Comparison of ENCODE assay signal across 22 mouse cellular contexts in genomic region chr1:169932122-169932746, GRCm38 (mm10). TPM values are rescaled to one million over a fixed set of nuclear protein-coding genes. Genes with fewer than 3 reads are reported as not detected.
A peak's percentile ranks its signal among the peaks of the same experiment; 100 is the strongest.
DNase-seq lines count a peak whose midpoint lies in the region; ATAC-seq lines count a peak whose summit lies in the region.
"Had no signal": no experiment of that assay in that cellular context is flagged by ENCODE, and none has a peak within 500 bp of the region (broad histone marks: within the 10 kb centered on the region; RNA-seq: fewer than 3 reads in every experiment).

No protein-coding gene starts in this region.

- H3K27me3 ChIP-seq in embryonic facial prominence, embryonic 14.5 days (replicated peaks; ENCODE audit: control insufficient read depth, insufficient read depth, low read length): no peaks in the 10 kb centered on the region
- 0 out of 2 replicates have a peak, but pooled peaks cover 8% of the 10 kb centered on the region for H3K27me3 ChIP-seq in embryonic facial prominence, embryonic 10.5 days (replicated peaks; ENCODE audit: low read depth, poor library complexity, severe bottlenecking)
- no peaks in the 10 kb centered on the region for H3K27me3 ChIP-seq in hindbrain, embryonic 14.5 days (ENCODE audit: control insufficient read depth, insufficient read depth, low read length)
- no peaks in the 10 kb centered on the region for H3K27me3 ChIP-seq in hindbrain, embryonic 12.5 days
- no peaks in the 10 kb centered on the region for H3K27me3 ChIP-seq in midbrain, embryonic 14.5 days (ENCODE audit: control insufficient read depth, insufficient read depth, low read length)
- no peaks in the 10 kb centered on the region for H3K27me3 ChIP-seq in midbrain, embryonic 11.5 days (ENCODE audit: control insufficient read depth, insufficient read depth, low read length)
- H3K27me3 ChIP-seq: limb, embryonic 15.5 days had no signal

- no peaks in the 10 kb centered on the region for H3K9me3 ChIP-seq in embryonic facial prominence, embryonic 14.5 days (ENCODE audit: control insufficient read depth, low read length)
- no peaks in the 10 kb centered on the region for H3K9me3 ChIP-seq in embryonic facial prominence, embryonic 10.5 days
- no peaks in the 10 kb centered on the region for H3K9me3 ChIP-seq in hindbrain, embryonic 14.5 days (ENCODE audit: control insufficient read depth, low read length)
- no peaks in the 10 kb centered on the region for H3K9me3 ChIP-seq in hindbrain, embryonic 12.5 days (replicated peaks)
- H3K9me3 ChIP-seq in midbrain, embryonic 14.5 days (ENCODE audit: control insufficient read depth, low read length): no peaks in the 10 kb centered on the region
- no peaks in the 10 kb centered on the region for H3K9me3 ChIP-seq in midbrain, embryonic 11.5 days (ENCODE audit: control insufficient read depth, low read length)
- H3K9me3 ChIP-seq: limb, embryonic 15.5 days had no signal

- DNase-seq in embryonic facial prominence, embryonic 14.5 days (ENCODE audit: low spot score): no peak
- DNase-seq in embryonic facial prominence, embryonic 10.5 days (ENCODE audit: low spot score): no peak
- no peak for DNase-seq in hindbrain, embryonic 14.5 days (ENCODE audit: low spot score)
- DNase-seq in midbrain, embryonic 14.5 days: peak; percentile 63
- no peak for DNase-seq in midbrain, embryonic 11.5 days (ENCODE audit: low spot score, missing footprints)
- DNase-seq in gastrocnemius, adult 8-10 months (ENCODE audit: low spot score in 2 of 2): no peak
- DNase-seq in adrenal gland, adult 2 months: no peak
- DNase-seq: adrenal gland, adult 8-10 months; cerebellum, adult 9-10 months; gastrocnemius, postnatal 10 days; heart, adult 2 months; kidney, adult 8-10 months; kidney, postnatal 14 days; lung, adult 2 months; right cerebral cortex, postnatal 4 days; thymus, postnatal 14 days had no signal

- WGBS in embryonic facial prominence, embryonic 14.5 days: 61% methylated on average over 7 of the region's 7 CpGs
- WGBS in embryonic facial prominence, embryonic 10.5 days: 81% methylated on average over 7 of the region's 7 CpGs
- WGBS in hindbrain, embryonic 14.5 days: 58% methylated on average over 7 of the region's 7 CpGs
- WGBS in hindbrain, embryonic 12.5 days: 72% methylated on average over 7 of the region's 7 CpGs
- 41% methylated on average over 7 of the region's 7 CpGs for WGBS in midbrain, embryonic 14.5 days
- WGBS in midbrain, embryonic 11.5 days: 67% methylated on average over 7 of the region's 7 CpGs

- H3K27ac ChIP-seq in embryonic facial prominence, embryonic 14.5 days (replicated peaks; ENCODE audit: low read depth, low read length): no peak overlapping the region
- no peak overlapping the region for H3K27ac ChIP-seq in embryonic facial prominence, embryonic 10.5 days (replicated peaks)
- peak overlapping the region; percentile 26; the same call in 1 of the 2 replicates for H3K27ac ChIP-seq in hindbrain, embryonic 14.5 days
- H3K27ac ChIP-seq in hindbrain, embryonic 12.5 days: no peak overlapping the region
- peak overlapping the region; percentile 32; the same call in 1 of the 2 replicates for H3K27ac ChIP-seq in midbrain, embryonic 14.5 days (replicated peaks; ENCODE audit: low read depth, low read length)
- H3K27ac ChIP-seq in midbrain, embryonic 11.5 days (ENCODE audit: low read depth, low read length): no peak overlapping the region
- H3K27ac ChIP-seq: heart, adult 2 months; limb, embryonic 15.5 days had no signal

- H3K4me2 ChIP-seq in embryonic facial prominence, embryonic 14.5 days (ENCODE audit: low read depth, low read length): no peak overlapping the region
- peak overlapping the region; percentile 15 for H3K4me2 ChIP-seq in hindbrain, embryonic 14.5 days (replicated peaks)
- H3K4me2 ChIP-seq in hindbrain, embryonic 12.5 days (replicated peaks): no peak overlapping the region
- no peak overlapping the region for H3K4me2 ChIP-seq in midbrain, embryonic 14.5 days (ENCODE audit: low read length)
- no peak overlapping the region for H3K4me2 ChIP-seq in midbrain, embryonic 11.5 days
- H3K4me2 ChIP-seq: limb, embryonic 15.5 days had no signal

- no peaks in the 10 kb centered on the region for H3K36me3 ChIP-seq in embryonic facial prominence, embryonic 14.5 days (ENCODE audit: control insufficient read depth, insufficient read depth, low read length)
- no peaks in the 10 kb centered on the region for H3K36me3 ChIP-seq in embryonic facial prominence, embryonic 10.5 days (replicated peaks)
- no peaks in the 10 kb centered on the region for H3K36me3 ChIP-seq in hindbrain, embryonic 14.5 days (replicated peaks; ENCODE audit: control insufficient read depth, insufficient read depth)
- no peaks in the 10 kb centered on the region for H3K36me3 ChIP-seq in hindbrain, embryonic 12.5 days
- H3K36me3 ChIP-seq in midbrain, embryonic 14.5 days (ENCODE audit: control insufficient read depth, insufficient read depth, low read length): no peaks in the 10 kb centered on the region
- H3K36me3 ChIP-seq in midbrain, embryonic 11.5 days (ENCODE audit: control insufficient read depth, insufficient read depth, low read length): no peaks in the 10 kb centered on the region
- H3K36me3 ChIP-seq: limb, embryonic 15.5 days had no signal

- H3K9ac ChIP-seq in embryonic facial prominence, embryonic 14.5 days (ENCODE audit: low read depth, low read length): no peak overlapping the region
- 0 out of 2 replicates have a peak overlapping the region, but pooled peaks have one; percentile 10 for H3K9ac ChIP-seq in hindbrain, embryonic 14.5 days
- no peak overlapping the region for H3K9ac ChIP-seq in hindbrain, embryonic 12.5 days
- H3K9ac ChIP-seq in midbrain, embryonic 14.5 days (replicated peaks; ENCODE audit: low read length): no peak overlapping the region
- H3K9ac ChIP-seq in midbrain, embryonic 11.5 days (ENCODE audit: low read length): no peak overlapping the region
- H3K9ac ChIP-seq: limb, embryonic 15.5 days had no signal

- ATAC-seq in embryonic facial prominence, embryonic 14.5 days (ENCODE audit: low read depth): peak; percentile 56; the same call in 1 of the 2 replicates
- ATAC-seq in hindbrain, embryonic 14.5 days (ENCODE audit: low FRiP score): no peak
- ATAC-seq in hindbrain, embryonic 12.5 days (ENCODE audit: low FRiP score): no peak
- ATAC-seq in midbrain, embryonic 14.5 days (ENCODE audit: low FRiP score, low TSS enrichment): no peak
- ATAC-seq in midbrain, embryonic 11.5 days (ENCODE audit: low FRiP score): no peak

- no peak overlapping the region for H3K4me3 ChIP-seq in embryonic facial prominence, embryonic 14.5 days (ENCODE audit: low read depth, low read length)
- H3K4me3 ChIP-seq in embryonic facial prominence, embryonic 10.5 days: no peak overlapping the region
- no peak overlapping the region for H3K4me3 ChIP-seq in hindbrain, embryonic 14.5 days (replicated peaks; ENCODE audit: low read length)
- H3K4me3 ChIP-seq in hindbrain, embryonic 12.5 days: no peak overlapping the region
- no peak overlapping the region for H3K4me3 ChIP-seq in midbrain, embryonic 14.5 days (replicated peaks; ENCODE audit: low read depth, low read length)
- H3K4me3 ChIP-seq in midbrain, embryonic 11.5 days (ENCODE audit: low read depth, low read length): no peak overlapping the region
- H3K4me3 ChIP-seq: erythroblast, embryonic 14.5 days; heart, adult 2 months; limb, embryonic 15.5 days had no signal

- peaks cover 7% of the 10 kb centered on the region; the same call in 1 of the 2 replicates for H3K4me1 ChIP-seq in embryonic facial prominence, embryonic 14.5 days (ENCODE audit: control insufficient read depth, insufficient read depth, low read length)
- peaks cover 24% of the 10 kb centered on the region for H3K4me1 ChIP-seq in embryonic facial prominence, embryonic 10.5 days
- H3K4me1 ChIP-seq in hindbrain, embryonic 14.5 days (replicated peaks; ENCODE audit: control insufficient read depth, insufficient read depth, low read length): peaks cover 5% of the 10 kb centered on the region
- H3K4me1 ChIP-seq in hindbrain, embryonic 12.5 days: peaks cover 14% of the 10 kb centered on the region; the same call in 1 of the 2 replicates
- peaks cover 7% of the 10 kb centered on the region; the same call in 1 of the 2 replicates for H3K4me1 ChIP-seq in midbrain, embryonic 14.5 days (ENCODE audit: control insufficient read depth, insufficient read depth, low read length)
- H3K4me1 ChIP-seq in midbrain, embryonic 11.5 days (ENCODE audit: control insufficient read depth, insufficient read depth, low read length): peaks cover 21% of the 10 kb centered on the region

RNA-seq across cellular contexts. Expression of gene Ccdc190, which starts 3.8 kb away (rescaled TPM):
- 0.42 and 0.50 TPM in 2 replicates for polyA plus RNA-seq in embryonic facial prominence, embryonic 14.5 days (2014; fragmentation: Nextera tagmentation; extraction: Ambion mirVana)
- not detected in 2 replicates for polyA plus RNA-seq in embryonic facial prominence, embryonic 10.5 days (2016; fragmentation: Nextera tagmentation; extraction: Ambion mirVana)
- polyA plus RNA-seq in hindbrain, embryonic 14.5 days (2014; fragmentation: Nextera tagmentation; extraction: Ambion mirVana): 4.7 and 4.8 TPM in 2 replicates
- polyA plus RNA-seq in hindbrain, embryonic 12.5 days (2016; fragmentation: Nextera tagmentation; extraction: Ambion mirVana): 0.65 and 0.89 TPM in 2 replicates
- polyA plus RNA-seq in midbrain, embryonic 14.5 days (2014; fragmentation: Nextera tagmentation; extraction: Ambion mirVana): 3.4 and 4.7 TPM in 2 replicates
- polyA plus RNA-seq in midbrain, embryonic 11.5 days (2014; fragmentation: Nextera tagmentation; extraction: Ambion mirVana): 1.1 and 1.9 TPM in 2 replicates
- total RNA-seq in gastrocnemius, adult 8-10 months (2022): under 1 TPM in 1 of 4 experiments, not detected in 3; 0.16 TPM
- total RNA-seq in adrenal gland, adult 2 months (2021): under 1 TPM; 0.38 to 0.40 TPM
- not detected in 2 replicates for polyA plus RNA-seq in adrenal gland, adult 2 months (2012; rRNA removed)
- total RNA-seq: common myeloid progenitor, adult 5-6 weeks; gastrocnemius, postnatal 10 days; megakaryocyte-erythroid progenitor cell, adult 5-6 weeks had no signal
- polyA plus RNA-seq: erythroblast, embryonic 14.5 days; heart, postnatal 0 days had no signal

RNA-seq across cellular contexts. Expression of gene Hsd17b7, which starts 36.8 kb away (rescaled TPM):
- polyA plus RNA-seq in embryonic facial prominence, embryonic 14.5 days (2014; fragmentation: Nextera tagmentation; extraction: Ambion mirVana): 13.9 and 18.0 TPM in 2 replicates
- 23.4 and 24.7 TPM in 2 replicates for polyA plus RNA-seq in embryonic facial prominence, embryonic 10.5 days (2016; fragmentation: Nextera tagmentation; extraction: Ambion mirVana)
- 30.6 and 35.8 TPM in 2 replicates for polyA plus RNA-seq in hindbrain, embryonic 14.5 days (2014; fragmentation: Nextera tagmentation; extraction: Ambion mirVana)
- polyA plus RNA-seq in hindbrain, embryonic 12.5 days (2016; fragmentation: Nextera tagmentation; extraction: Ambion mirVana): 21.9 and 29.4 TPM in 2 replicates
- 21.6 and 22.4 TPM in 2 replicates for polyA plus RNA-seq in midbrain, embryonic 14.5 days (2014; fragmentation: Nextera tagmentation; extraction: Ambion mirVana)
- 20.2 and 21.5 TPM in 2 replicates for polyA plus RNA-seq in midbrain, embryonic 11.5 days (2014; fragmentation: Nextera tagmentation; extraction: Ambion mirVana)
- total RNA-seq in gastrocnemius, adult 8-10 months (2022): 10 to 100 TPM in 2 of 4 experiments, 1 to 10 TPM in 2; 8.9 to 15.5 (median 11.1) TPM
- 100 to 1,000 TPM in 1 of 2 experiments, 10 to 100 TPM in 1; 11.0 to 126 TPM for total RNA-seq in adrenal gland, adult 2 months (2021)
- polyA plus RNA-seq in adrenal gland, adult 2 months (2012; rRNA removed): 4.6 and 10.8 TPM in 2 replicates

Comparison
In these comparisons a context has a peak if more than half of its experiments do, and no peak if none do; other contexts are left out.
1. H3K27ac ChIP-seq: peak in hindbrain, embryonic 14.5 days (single experiment) and midbrain, embryonic 14.5 days (single experiment); none in embryonic facial prominence, embryonic 14.5 days (single experiment), embryonic facial prominence, embryonic 10.5 days (single experiment), hindbrain, embryonic 12.5 days (single experiment) and midbrain, embryonic 11.5 days (single experiment).